Mouse (Mus musculus) urinary bladder, postnatal 25 days (tissue): ENCODE measurements at regions not wholly inside any gene's neighbourhood (a gene's known extent, or its start where the extent isn't known, plus 50 kb on each side); places are given as distances from the start of the nearest gene placed in this dataset.

ENCODE experiments used
- DNase-seq: peaks from one replicate; pipeline ENCODE4 v3.0.0; 2022; ENCODE audit warnings: low spot score

- no peak for DNase-seq
These were observed 67.5 kb downstream of the Lmo4 start for GRCm38 (mm10) chr3:144137483-144137882.

- no peak for DNase-seq
These were observed 68.6 kb downstream of the Lmo4 start for GRCm38 (mm10) chr3:144136432-144136831.

GRCm38 (mm10) chr3:144135646-144136045 lies 69.4 kb downstream of the Lmo4 start:
- no peak for DNase-seq

GRCm38 (mm10) chr3:144128042-144128441 lies 77.0 kb downstream of the Lmo4 start:
- DNase-seq, result no peak

GRCm38 (mm10) chr3:144124353-144124752 lies 80.7 kb downstream of the Lmo4 start:
- no peak for DNase-seq

GRCm38 (mm10) chr3:144123361-144124072 lies 81.5 kb downstream of the Lmo4 start:
- no peak for DNase-seq

GRCm38 (mm10) chr3:144119076-144119475 lies 85.9 kb downstream of the Lmo4 start:
- DNase-seq, result no peak

GRCm38 (mm10) chr3:144113672-144114645 lies 91.1 kb downstream of the Lmo4 start:
- DNase-seq, result no peak

- no peak for DNase-seq
These were observed 94.5 kb downstream of the Lmo4 start for GRCm38 (mm10) chr3:144110331-144111080.

- DNase-seq, result no peak
These were observed 95.3 kb downstream of the Lmo4 start for GRCm38 (mm10) chr3:144109769-144110168.

GRCm38 (mm10) chr3:144108310-144108709 lies 96.7 kb downstream of the Lmo4 start:
- no peak for DNase-seq

GRCm38 (mm10) chr3:144107664-144108063 lies 97.4 kb downstream of the Lmo4 start:
- no peak for DNase-seq

GRCm38 (mm10) chr3:144104366-144104765 lies 100.7 kb downstream of the Lmo4 start:
- no peak for DNase-seq

- no peak for DNase-seq
These were observed 105.6 kb downstream of the Lmo4 start for GRCm38 (mm10) chr3:144099444-144099843.

GRCm38 (mm10) chr3:144098762-144099161 lies 106.3 kb downstream of the Lmo4 start:
- no peak for DNase-seq

GRCm38 (mm10) chr3:144091231-144091630 lies 113.8 kb downstream of the Lmo4 start:
- no peak for DNase-seq

- peak; percentile 29 for DNase-seq
These were observed 115.2 kb downstream of the Lmo4 start for GRCm38 (mm10) chr3:144089790-144090256.

- no peak for DNase-seq
These were observed 116.6 kb downstream of the Lmo4 start for GRCm38 (mm10) chr3:144088261-144088884.

- no peak for DNase-seq
These were observed 117.2 kb downstream of the Lmo4 start for GRCm38 (mm10) chr3:144087771-144088170.

GRCm38 (mm10) chr3:144086176-144086575 lies 118.8 kb downstream of the Lmo4 start:
- no peak for DNase-seq

GRCm38 (mm10) chr3:144079960-144080359 lies 125.1 kb downstream of the Lmo4 start:
- DNase-seq, result no peak
